Mouse (Mus musculus): ENCODE data around the gene Zfp563. TPM values are rescaled to one million over a fixed set of nuclear protein-coding genes. Genes with fewer than 3 reads are reported as not detected.
A peak's percentile ranks its signal among the peaks of the same experiment; 100 is the strongest.

The Zfp563 gene
- 8.4 and 9.9 TPM in 2 replicates for polyA plus RNA-seq (2014; fragmentation: Nextera tagmentation; extraction: Ambion mirVana)

- WGBS = 5% methylated on average over 34 of the region's 34 CpGs
Observed at GRCm38 (mm10) chr17:33089220-33089949, at the start of gene Zfp563. Gene Zfp563, plus strand, starts transcription at chr17:33089310.

GRCm38 (mm10) chr17:33058791-33059190 is 30.3 kb upstream of the Zfp563 start:
- Histone ChIP-seq H3K4me2 (ENCODE audit: low read depth, severe bottlenecking) (no peak overlapping the region), H3K4me3 (ENCODE audit: low read depth, low read length) (no peak overlapping the region), H3K9me3 (ENCODE audit: control insufficient read depth, low read length) (no peaks in the 10 kb centered on the region), H3K27me3 (ENCODE audit: control insufficient read depth, insufficient read depth, low read length) (no peaks in the 10 kb centered on the region), H3K9ac (ENCODE audit: low read length) (no peak overlapping the region), H3K4me1 (ENCODE audit: control insufficient read depth, insufficient read depth, low read length) (no peaks in the 10 kb centered on the region), H3K27ac (replicated peaks; ENCODE audit: low read depth, low read length) (no peak overlapping the region), H3K36me3 (ENCODE audit: control insufficient read depth, insufficient read depth, low read length) (no peaks in the 10 kb centered on the region)
- no peak for DNase-seq (ENCODE audit: low spot score)
- WGBS = 5% methylated on average over 1 of the region's 1 CpGs
- no peak for ATAC-seq (ENCODE audit: insufficient number of reproducible peaks, low FRiP score, low TSS enrichment, low read depth)

More at GRCm38 (mm10) chr17:33089220-33089949, at the start of gene Zfp563:
- ATAC-seq (ENCODE audit: insufficient number of reproducible peaks, low FRiP score, low TSS enrichment, low read depth) = peak; percentile 92
- H3K9ac ChIP-seq (ENCODE audit: low read length) = peak within 1 kb of the TSS; percentile 74
- peak; percentile 91 for DNase-seq (ENCODE audit: low spot score)
- no peaks in the 10 kb centered on the region for H3K9me3 ChIP-seq (ENCODE audit: control insufficient read depth, low read length)
- H3K4me3 ChIP-seq (ENCODE audit: low read depth, low read length) = peak within 1 kb of the TSS; percentile 55
- H3K4me1 ChIP-seq (ENCODE audit: control insufficient read depth, insufficient read depth, low read length) = no peaks in the 10 kb centered on the region
- H3K4me2 ChIP-seq (ENCODE audit: low read depth, severe bottlenecking) = peak within 1 kb of the TSS; percentile 73
- H3K27me3 ChIP-seq (ENCODE audit: control insufficient read depth, insufficient read depth, low read length) = no peaks in the 10 kb centered on the region
- H3K36me3 ChIP-seq (ENCODE audit: control insufficient read depth, insufficient read depth, low read length) = no peaks in the 10 kb centered on the region
- peak within 1 kb of the TSS; percentile 83 for H3K27ac ChIP-seq (replicated peaks; ENCODE audit: low read depth, low read length)

DNA sequence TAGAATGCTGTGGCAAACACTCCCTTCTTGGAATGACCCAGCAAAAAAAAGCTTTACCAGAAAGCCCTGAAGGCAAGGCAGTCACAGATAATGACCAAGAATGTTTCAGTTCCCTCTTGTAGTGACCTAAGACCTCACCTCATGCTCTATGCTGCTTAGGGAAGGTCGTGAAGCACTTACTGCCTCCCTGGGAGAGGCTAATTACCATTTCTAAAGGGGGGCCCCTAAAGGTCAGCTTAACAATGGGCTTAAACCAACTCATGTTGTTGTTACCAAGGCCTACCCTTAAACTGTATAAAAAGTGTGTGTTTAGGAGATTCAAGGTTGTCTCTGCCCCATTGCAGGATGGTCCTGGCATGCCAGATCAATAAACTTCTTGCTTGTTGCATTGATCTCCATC is 26.1 kb upstream of the Zfp563 start:
- Histone ChIP-seq H3K27ac (replicated peaks; ENCODE audit: low read depth, low read length) (no peak overlapping the region), H3K4me2 (ENCODE audit: low read depth, severe bottlenecking) (no peak overlapping the region), H3K4me3 (ENCODE audit: low read depth, low read length) (no peak overlapping the region), H3K27me3 (ENCODE audit: control insufficient read depth, insufficient read depth, low read length) (no peaks in the 10 kb centered on the region), H3K9me3 (ENCODE audit: control insufficient read depth, low read length) (no peaks in the 10 kb centered on the region), H3K9ac (ENCODE audit: low read length) (no peak overlapping the region), H3K4me1 (ENCODE audit: control insufficient read depth, insufficient read depth, low read length) (no peaks in the 10 kb centered on the region), H3K36me3 (ENCODE audit: control insufficient read depth, insufficient read depth, low read length) (no peaks in the 10 kb centered on the region)
- WGBS = 3% methylated on average over 1 of the region's 1 CpGs
- ATAC-seq (ENCODE audit: insufficient number of reproducible peaks, low FRiP score, low TSS enrichment, low read depth) (no peak), DNase-seq (ENCODE audit: low spot score) (no peak)

- no peak within 1 kb of the TSS for H3K9ac ChIP-seq (ENCODE audit: low read length)
- H3K4me3 ChIP-seq (ENCODE audit: low read depth, low read length) = no peak within 1 kb of the TSS
- no peak within 1 kb of the TSS for H3K4me2 ChIP-seq (ENCODE audit: low read depth, severe bottlenecking)
- no peak within 1 kb of the TSS for H3K27ac ChIP-seq (replicated peaks; ENCODE audit: low read depth, low read length)
- no peaks in the 10 kb centered on the region for H3K4me1 ChIP-seq (ENCODE audit: control insufficient read depth, insufficient read depth, low read length)
- no peaks in the 10 kb centered on the region for H3K9me3 ChIP-seq (ENCODE audit: control insufficient read depth, low read length)
- ATAC-seq (ENCODE audit: insufficient number of reproducible peaks, low FRiP score, low TSS enrichment, low read depth) (no peak), DNase-seq (ENCODE audit: low spot score) (no peak)
- H3K27me3 ChIP-seq (ENCODE audit: control insufficient read depth, insufficient read depth, low read length) = no peaks in the 10 kb centered on the region
- 63% methylated on average over 1 of the region's 1 CpGs for WGBS
- no peaks in the 10 kb centered on the region for H3K36me3 ChIP-seq (ENCODE audit: control insufficient read depth, insufficient read depth, low read length)
Observed at GRCm38 (mm10) chr17:33067958-33068357, 21.2 kb upstream of the Zfp563 start, which contains the start of gene 4921501E09Rik. Gene 4921501E09Rik, minus strand, starts transcription at chr17:33068058.

- DNase-seq (ENCODE audit: low spot score) (no peak), ATAC-seq (ENCODE audit: insufficient number of reproducible peaks, low FRiP score, low TSS enrichment, low read depth) (no peak)
- H3K27ac ChIP-seq (replicated peaks; ENCODE audit: low read depth, low read length) = no peak overlapping the region
- no peaks in the 10 kb centered on the region for H3K36me3 ChIP-seq (ENCODE audit: control insufficient read depth, insufficient read depth, low read length)
- H3K9ac ChIP-seq (ENCODE audit: low read length) = no peak overlapping the region
- no peaks in the 10 kb centered on the region for H3K27me3 ChIP-seq (ENCODE audit: control insufficient read depth, insufficient read depth, low read length)
- no peaks in the 10 kb centered on the region for H3K4me1 ChIP-seq (ENCODE audit: control insufficient read depth, insufficient read depth, low read length)
- WGBS = 92% methylated on average over 1 of the region's 1 CpGs
- H3K4me2 ChIP-seq (ENCODE audit: low read depth, severe bottlenecking) = no peak overlapping the region
- H3K9me3 ChIP-seq (ENCODE audit: control insufficient read depth, low read length) = no peaks in the 10 kb centered on the region
- no peak overlapping the region for H3K4me3 ChIP-seq (ENCODE audit: low read depth, low read length)
Observed at GRCm38 (mm10) chr17:33091630-33092029, 2.5 kb downstream of the Zfp563 start.

DNA sequence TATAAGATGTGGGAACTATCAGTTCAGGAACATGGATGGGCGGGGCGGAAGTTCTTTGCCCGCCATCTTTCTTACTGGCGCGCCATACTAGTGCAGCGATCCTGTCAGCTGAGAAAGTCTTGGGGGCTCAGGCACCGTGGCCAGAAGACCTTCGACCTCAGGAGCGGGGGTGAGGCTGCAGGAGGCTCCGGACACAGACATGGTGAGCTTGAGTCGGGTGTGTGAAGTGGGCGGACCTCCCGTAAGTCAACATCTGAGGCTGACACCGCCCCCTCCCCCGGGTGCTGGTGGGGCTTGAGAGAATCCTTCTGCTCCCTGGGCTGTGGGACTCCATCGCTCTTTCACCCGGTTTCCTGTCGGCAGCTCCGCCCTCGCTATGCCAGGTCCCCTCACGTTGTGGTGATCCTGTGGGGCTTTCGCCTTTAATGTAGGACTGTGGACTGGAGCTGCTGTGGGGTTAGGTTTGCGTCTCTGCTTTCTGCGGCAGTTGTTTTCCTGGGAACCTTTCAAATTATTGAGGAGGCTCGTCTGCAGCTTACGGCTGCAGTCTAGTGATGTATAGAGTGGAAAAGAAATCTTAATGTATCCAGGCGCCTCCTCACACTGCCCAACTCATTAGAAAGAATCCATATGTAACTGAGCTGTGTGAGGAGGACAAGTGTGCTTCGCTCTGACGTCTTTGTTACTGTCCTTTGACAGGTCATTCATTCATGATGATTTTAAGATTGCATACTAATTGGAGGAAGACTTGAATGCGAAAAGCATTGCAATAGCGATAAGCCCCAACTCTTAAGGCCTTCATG is 3.5 kb downstream of the Zfp563 start:
- H3K4me3 ChIP-seq (ENCODE audit: low read depth, low read length) = peak overlapping the region; percentile 65
- no peaks in the 10 kb centered on the region for H3K27me3 ChIP-seq (ENCODE audit: control insufficient read depth, insufficient read depth, low read length)
- H3K4me2 ChIP-seq (ENCODE audit: low read depth, severe bottlenecking) = peak overlapping the region; percentile 43
- H3K36me3 ChIP-seq (ENCODE audit: control insufficient read depth, insufficient read depth, low read length) = no peaks in the 10 kb centered on the region
- DNase-seq (ENCODE audit: low spot score) (peak; percentile 74), ATAC-seq (ENCODE audit: insufficient number of reproducible peaks, low FRiP score, low TSS enrichment, low read depth) (peak; percentile 26; the same call in 1 of the 2 replicates)
- H3K4me1 ChIP-seq (ENCODE audit: control insufficient read depth, insufficient read depth, low read length) = no peaks in the 10 kb centered on the region
- H3K9ac ChIP-seq (ENCODE audit: low read length) = peak overlapping the region; percentile 71
- H3K27ac ChIP-seq (replicated peaks; ENCODE audit: low read depth, low read length) = peak overlapping the region; percentile 63; the same call in 1 of the 2 replicates
- 4% methylated on average over 31 of the region's 31 CpGs for WGBS
- H3K9me3 ChIP-seq (ENCODE audit: control insufficient read depth, low read length) = no peaks in the 10 kb centered on the region

DNA sequence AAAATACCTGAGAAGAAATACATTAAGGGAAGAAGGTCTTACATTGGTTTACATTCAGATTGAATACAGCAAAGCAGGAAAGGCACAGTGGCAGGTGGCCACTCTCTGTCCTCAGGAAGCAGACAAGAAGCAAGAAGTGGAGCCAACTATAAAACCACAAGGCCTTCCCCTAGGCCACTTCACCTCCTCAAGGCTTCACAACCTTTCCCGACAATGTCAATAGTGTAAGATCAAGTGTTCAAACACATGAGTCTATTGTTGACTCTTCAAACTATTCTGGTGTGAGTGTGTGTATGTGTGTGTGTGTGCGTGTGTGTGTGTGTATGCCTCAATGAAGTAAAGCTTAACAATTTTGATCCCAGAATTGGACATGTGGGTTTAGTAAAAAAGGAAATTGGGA is 8.3 kb downstream of the Zfp563 start:
- H3K9ac ChIP-seq (ENCODE audit: low read length) = no peak overlapping the region
- 97% methylated on average over 2 of the region's 2 CpGs for WGBS

GRCm38 (mm10) chr17:33124546-33124945 is 35.4 kb downstream of the Zfp563 start:
- H3K4me1 ChIP-seq (ENCODE audit: control insufficient read depth, insufficient read depth, low read length) = no peaks in the 10 kb centered on the region
- ATAC-seq (ENCODE audit: insufficient number of reproducible peaks, low FRiP score, low TSS enrichment, low read depth) (no peak), DNase-seq (ENCODE audit: low spot score) (no peak)
- H3K4me2 ChIP-seq (ENCODE audit: low read depth, severe bottlenecking) = no peak overlapping the region
- H3K9ac ChIP-seq (ENCODE audit: low read length) = no peak overlapping the region
- H3K4me3 ChIP-seq (ENCODE audit: low read depth, low read length) = no peak overlapping the region
- H3K27ac ChIP-seq (replicated peaks; ENCODE audit: low read depth, low read length) = no peak overlapping the region
- no peaks in the 10 kb centered on the region for H3K36me3 ChIP-seq (ENCODE audit: control insufficient read depth, insufficient read depth, low read length)
- H3K9me3 ChIP-seq (ENCODE audit: control insufficient read depth, low read length) = no peaks in the 10 kb centered on the region
- H3K27me3 ChIP-seq (ENCODE audit: control insufficient read depth, insufficient read depth, low read length) = no peaks in the 10 kb centered on the region

More for the DNA sequence above, 8.3 kb downstream of the Zfp563 start:
- Histone ChIP-seq H3K4me1 (ENCODE audit: control insufficient read depth, insufficient read depth, low read length) (no peaks in the 10 kb centered on the region), H3K27ac (replicated peaks; ENCODE audit: low read depth, low read length) (no peak overlapping the region), H3K27me3 (ENCODE audit: control insufficient read depth, insufficient read depth, low read length) (no peaks in the 10 kb centered on the region), H3K4me3 (ENCODE audit: low read depth, low read length) (no peak overlapping the region), H3K36me3 (ENCODE audit: control insufficient read depth, insufficient read depth, low read length) (no peaks in the 10 kb centered on the region), H3K4me2 (ENCODE audit: low read depth, severe bottlenecking) (no peak overlapping the region), H3K9me3 (ENCODE audit: control insufficient read depth, low read length) (no peaks in the 10 kb centered on the region)
- ATAC-seq (ENCODE audit: insufficient number of reproducible peaks, low FRiP score, low TSS enrichment, low read depth) = no peak
- DNase-seq (ENCODE audit: low spot score) = no peak

Data from limb, embryonic 11.5 days (tissue).